Mouse (Mus musculus): ENCODE data around the gene Cox20. TPM values are rescaled to one million over a fixed set of nuclear protein-coding genes. Genes with fewer than 3 reads are reported as not detected.
"Not testable (repeated sequence)": the region's sequence is repeated elsewhere in the genome, so short reads cannot be mapped to it uniquely, and the experiment has no call there.

Cox20 gene
- total RNA-seq, 2 experiments from 2014 or later, result 33.2 to 38.4 TPM

DNA sequence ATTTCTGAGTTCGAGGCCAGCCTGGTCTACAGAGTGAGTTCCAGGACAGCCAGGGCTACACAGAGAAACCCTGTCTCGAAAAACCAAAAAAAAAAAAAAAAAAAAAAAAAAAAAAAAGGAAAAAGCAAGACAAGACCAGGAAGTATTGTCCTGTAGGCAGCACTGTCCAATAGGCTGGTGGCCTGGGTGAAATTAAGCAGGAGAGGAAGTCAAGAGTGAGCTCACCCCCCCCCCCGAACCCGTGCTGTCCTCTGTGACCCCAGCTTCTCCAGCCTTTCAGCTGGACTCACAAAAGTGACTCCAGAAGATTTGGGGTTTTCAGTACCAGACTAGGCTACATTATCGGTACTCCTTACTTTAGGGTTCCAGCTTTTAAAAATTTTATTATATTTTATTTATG lies 23.7 kb downstream of the Cox20 start:
- no peak for DNase-seq (ENCODE audit: low spot score in 2 of 2)
- H3K4me3 ChIP-seq, result no peak overlapping the region
- H3K27ac ChIP-seq, result no peak overlapping the region
- TF ChIP-seq CTCF (conservative IDR thresholded peaks at IDR 0.05), result no peak

DNA sequence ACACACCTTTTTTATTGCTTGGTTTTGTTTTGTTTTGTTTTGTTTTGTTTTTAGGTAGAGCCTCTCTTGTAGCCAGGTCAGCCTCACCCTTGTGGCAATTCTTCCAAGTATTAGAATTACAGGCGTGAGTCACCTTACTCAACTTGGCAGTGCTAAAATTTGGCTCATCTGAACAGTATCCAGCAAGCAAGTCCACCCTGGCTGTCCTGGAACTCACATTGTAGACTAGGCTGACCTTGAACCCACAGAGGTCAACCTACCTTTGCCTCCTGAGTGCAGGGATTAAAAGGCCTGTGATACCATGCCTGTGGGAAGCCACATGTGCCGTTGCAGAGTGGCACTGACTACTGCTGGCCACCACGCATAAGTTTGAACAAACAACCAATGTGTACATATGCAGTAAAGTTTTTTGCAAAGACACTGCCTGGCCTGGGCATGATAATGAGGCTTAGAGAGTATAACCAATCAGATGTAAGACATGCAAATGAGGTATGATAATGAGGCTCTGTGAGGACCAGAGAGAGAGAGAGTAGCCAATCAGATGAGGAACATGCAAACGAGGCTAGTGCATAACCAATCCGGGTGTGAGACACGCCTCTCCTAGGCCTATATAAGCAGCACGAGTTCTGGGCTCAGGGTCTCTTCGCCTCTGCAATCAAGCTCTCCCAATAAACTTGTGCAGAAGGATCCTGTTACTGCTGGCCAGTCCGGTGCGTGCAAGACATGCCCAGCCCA lies 25.3 kb downstream of the Cox20 start:
- H3K27ac ChIP-seq; H3K4me3 ChIP-seq; DNase-seq (ENCODE audit: low spot score in 2 of 2): not testable (repeated sequence)

DNA sequence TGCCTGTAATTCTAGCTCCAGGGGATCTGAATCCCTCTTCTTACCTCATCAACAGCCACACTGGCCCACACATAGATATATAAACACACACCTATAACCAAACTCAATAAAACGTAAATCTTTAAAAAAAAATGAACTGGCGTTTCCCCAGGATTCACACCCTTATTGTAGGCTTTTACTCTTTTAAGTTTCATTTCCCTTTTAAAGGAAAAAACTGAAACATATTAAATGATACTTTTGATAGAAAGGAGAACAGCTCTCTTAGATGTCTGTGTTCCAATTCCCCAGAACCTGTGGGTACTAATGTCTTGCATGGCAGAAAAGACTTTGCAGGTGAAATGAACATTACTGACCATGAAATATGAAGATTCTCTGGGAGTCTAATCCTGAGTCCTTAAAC lies 31.9 kb downstream of the Cox20 start:
- no peak for DNase-seq (ENCODE audit: low spot score in 2 of 2)
- H3K27ac ChIP-seq, result no peak overlapping the region
- H3K4me3 ChIP-seq, result no peak overlapping the region
- no peak for TF ChIP-seq CTCF (conservative IDR thresholded peaks at IDR 0.05)

DNA sequence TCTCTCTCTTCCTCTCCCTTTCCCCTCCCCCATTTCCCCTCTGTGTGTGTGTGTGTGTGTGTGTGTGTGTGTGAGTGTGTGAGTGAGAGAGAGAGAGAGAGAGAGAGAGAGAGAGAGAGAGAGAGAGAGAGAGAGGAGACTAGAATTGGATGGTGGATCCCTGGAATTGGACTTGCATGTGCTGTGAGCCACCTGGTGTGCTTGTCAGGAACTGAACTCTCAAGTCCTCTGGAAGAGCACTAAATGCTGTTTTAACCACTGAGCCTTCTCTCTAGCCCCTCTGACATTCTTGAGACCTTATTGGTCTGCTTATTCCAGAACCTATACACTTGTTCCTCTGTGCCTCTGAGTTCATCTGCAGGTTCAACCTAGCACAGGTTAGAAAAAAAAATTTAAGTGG lies 32.7 kb downstream of the Cox20 start:
- no peak for DNase-seq (ENCODE audit: low spot score in 2 of 2)
- Histone ChIP-seq H3K4me3 (no peak overlapping the region), H3K27ac (no peak overlapping the region)
- peak; percentile 42 for TF ChIP-seq CTCF (conservative IDR thresholded peaks at IDR 0.05)

DNA sequence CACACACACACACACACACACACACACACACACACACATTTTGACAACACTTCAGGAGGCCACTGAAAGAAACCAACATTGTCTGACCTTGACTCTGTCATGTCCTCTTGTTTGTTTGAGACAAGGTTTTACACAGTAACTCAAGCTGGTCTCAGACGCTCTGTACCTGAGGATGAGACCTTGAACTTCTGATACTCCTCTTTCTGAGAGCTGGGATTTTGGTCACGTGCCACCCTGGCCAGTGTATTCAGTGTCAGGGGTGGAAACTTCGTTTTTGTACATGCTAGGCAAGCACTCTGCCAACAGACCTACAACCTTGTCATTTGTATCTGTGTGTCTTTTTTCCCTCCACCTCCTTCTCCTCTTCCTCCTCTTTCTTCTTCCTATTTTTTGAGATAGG lies 35.6 kb downstream of the Cox20 start:
- no peak for DNase-seq (ENCODE audit: low spot score in 2 of 2)
- no peak overlapping the region for H3K4me3 ChIP-seq
- TF ChIP-seq CTCF (conservative IDR thresholded peaks at IDR 0.05), result no peak
- no peak overlapping the region for H3K27ac ChIP-seq

DNA sequence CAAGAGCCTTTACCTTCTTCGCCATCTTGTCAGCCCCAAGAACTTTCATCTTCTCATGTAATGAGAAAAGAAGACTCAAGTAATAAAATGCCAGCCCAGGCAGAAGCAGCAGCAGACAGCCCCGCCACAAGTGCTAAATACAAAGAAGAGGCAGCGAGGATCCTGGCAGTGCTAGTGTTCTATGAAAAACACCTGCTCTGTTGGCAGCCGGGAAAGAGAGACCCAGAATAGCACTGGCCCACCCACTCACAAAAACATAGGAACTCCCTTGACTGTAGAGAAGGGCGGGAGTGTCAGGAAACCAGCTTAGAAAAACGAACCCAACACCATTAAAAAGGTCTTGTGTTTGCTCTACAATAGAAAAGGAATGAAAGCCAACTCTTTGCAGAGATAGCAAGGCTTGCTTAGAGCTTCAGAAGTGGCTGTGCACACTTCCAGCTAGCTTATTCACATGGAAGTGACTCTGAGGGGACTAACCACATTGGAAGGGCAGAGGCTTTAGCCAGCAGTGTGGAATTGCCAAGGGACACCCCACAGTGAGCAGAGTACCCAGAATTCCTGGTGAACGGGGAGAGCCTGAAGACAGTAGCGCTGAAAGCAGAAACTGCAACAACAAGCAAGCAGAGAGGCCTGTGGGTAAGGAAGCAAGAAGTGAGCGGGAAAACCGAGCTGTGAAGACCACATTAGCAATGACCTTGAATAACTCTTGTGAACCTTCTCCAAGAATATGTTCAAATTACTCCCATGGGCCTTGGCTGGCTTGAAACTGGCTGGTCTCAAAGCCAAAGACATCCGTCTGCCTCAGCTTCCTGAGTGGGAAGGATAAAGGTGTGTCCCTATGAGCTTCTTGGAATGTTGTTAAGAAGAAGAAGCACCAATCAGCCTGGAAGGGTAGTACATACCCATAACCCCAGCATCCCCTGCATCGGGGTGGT lies 39.1 kb downstream of the Cox20 start:
- peak; percentile 68 to 81 for DNase-seq (ENCODE audit: low spot score in 2 of 2)
- Histone ChIP-seq H3K27ac (peak overlapping the region; percentile 51), H3K4me3 (no peak overlapping the region)
- no peak for TF ChIP-seq CTCF (conservative IDR thresholded peaks at IDR 0.05)

DNA sequence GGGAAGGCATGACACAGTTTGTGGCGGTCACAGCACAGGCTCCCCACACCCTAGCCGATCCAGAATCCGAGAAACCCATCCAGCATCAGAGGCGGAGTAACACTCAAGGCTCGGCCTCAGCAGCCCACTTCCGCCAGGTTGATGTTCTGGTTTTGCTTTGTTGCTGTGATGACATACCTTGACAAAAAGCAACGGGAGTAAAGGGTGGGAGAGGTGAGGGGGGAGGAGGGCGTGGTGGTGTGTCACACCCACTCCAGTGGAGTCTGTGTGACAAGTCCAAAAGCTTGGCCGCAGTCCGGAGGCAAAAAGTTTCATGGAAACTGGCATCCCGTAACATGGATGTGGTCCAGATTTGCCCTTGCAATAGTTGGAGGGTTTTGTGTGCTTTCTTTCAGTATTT lies 41.3 kb downstream of the Cox20 start:
- no peak overlapping the region for H3K4me3 ChIP-seq
- TF ChIP-seq CTCF (conservative IDR thresholded peaks at IDR 0.05), result no peak
- H3K27ac ChIP-seq, result no peak overlapping the region
- no peak for DNase-seq (ENCODE audit: low spot score in 2 of 2)

DNA sequence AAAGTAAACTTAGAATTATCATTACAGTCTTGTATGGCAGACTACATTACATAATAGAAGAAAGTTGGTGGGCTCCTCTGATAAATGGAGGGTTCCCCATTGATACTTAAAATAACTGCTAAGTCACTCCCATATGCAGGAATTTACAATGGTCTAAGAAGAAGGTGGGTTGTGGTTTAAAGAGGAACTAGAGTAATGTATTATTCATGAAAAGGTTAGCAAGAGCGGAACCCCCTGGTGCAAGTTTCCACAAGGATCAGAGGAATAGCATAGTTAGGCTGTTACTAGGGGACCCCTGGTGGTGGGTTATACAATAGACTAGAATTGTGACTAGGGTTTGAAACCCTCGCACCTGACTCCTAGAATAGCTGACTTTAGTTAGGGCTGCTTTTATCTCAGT lies 41.8 kb downstream of the Cox20 start:
- peak; percentile 46 for TF ChIP-seq CTCF (conservative IDR thresholded peaks at IDR 0.05)
- Histone ChIP-seq H3K4me3 (no peak overlapping the region), H3K27ac (no peak overlapping the region)
- DNase-seq (ENCODE audit: low spot score in 2 of 2), result no peak

DNA sequence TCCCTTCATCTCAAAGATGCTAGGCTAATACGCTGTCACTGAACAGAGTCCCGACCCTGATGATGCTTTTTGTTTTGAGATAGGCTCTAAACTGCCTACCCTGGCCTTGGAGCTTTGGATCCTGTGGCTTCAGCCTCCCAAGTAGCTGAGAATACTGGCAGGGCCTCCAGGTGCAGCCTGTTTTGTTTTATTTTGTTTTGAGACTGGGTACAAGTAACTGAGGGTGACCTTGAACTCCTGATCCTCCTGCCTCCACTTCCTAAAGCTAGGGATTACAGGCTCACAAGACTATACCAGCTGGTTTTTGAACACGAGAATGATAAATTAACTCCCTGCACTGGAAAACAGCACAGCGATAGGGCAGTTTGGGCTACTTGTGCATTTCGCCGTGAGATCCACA lies 46.2 kb downstream of the Cox20 start:
- no peak for TF ChIP-seq CTCF (conservative IDR thresholded peaks at IDR 0.05)
- Histone ChIP-seq H3K4me3 (no peak overlapping the region), H3K27ac (no peak overlapping the region)
- no peak for DNase-seq (ENCODE audit: low spot score in 2 of 2)

DNA sequence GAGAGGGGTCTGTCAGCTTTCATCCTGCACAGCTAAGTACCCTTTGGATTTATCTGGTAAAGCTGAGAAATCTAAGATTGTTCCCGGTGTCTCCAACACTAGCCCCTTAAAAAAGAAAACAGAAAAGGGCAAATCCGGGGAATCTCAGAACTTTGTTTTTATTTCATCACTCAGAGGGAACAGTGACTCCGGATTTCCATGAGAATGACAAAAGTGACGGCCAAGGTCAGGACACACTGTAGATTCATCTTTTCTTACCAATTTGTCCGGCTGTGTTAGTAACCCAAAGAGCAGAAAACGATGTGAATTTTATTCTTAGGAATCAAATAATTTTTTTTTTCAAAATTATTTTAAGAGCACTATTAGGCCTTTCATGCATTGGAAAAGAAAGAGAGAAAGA lies 49.2 kb downstream of the Cox20 start:
- H3K27ac ChIP-seq, result peak overlapping the region; percentile 97
- no peak for DNase-seq (ENCODE audit: low spot score in 2 of 2)
- TF ChIP-seq CTCF (conservative IDR thresholded peaks at IDR 0.05), result no peak

DNA sequence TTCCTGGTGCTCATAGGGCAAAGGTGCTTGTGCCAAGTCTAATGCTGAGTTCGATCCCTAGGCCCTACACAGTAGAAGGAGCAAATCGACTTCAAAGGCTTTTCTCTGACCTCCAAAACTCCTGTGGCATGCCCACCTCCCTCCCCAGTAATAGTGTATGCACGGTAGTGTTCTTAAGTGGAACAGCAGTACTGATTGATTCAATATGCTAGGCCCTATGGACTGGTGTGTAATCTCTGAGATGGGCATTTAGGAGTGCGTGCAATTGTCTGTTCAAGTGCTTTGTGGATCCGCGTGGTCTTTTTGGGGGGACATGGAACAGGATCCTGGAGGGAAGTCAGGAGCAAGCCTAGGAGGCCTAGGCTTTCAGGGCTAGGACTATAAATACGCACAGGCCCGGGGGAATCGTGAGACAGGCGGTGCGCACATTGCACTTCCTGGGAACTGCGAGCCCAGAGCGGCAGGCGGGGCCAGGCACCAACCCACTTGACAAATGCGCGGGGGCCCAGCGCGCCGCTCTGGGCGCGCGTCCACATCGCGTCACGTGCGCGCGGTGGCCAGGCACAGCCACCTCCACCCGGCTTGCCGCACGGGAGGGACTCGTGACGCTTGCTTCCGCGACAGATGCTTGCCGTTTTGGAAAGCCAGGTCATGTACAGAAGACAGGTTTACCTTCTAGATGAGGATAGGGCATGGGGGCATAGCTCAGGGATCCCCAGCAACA lies 49.8 kb downstream of the Cox20 start:
- peak; percentile 95 to 96 for DNase-seq (ENCODE audit: low spot score in 2 of 2)
- Histone ChIP-seq H3K4me3 (peak overlapping the region; percentile 63), H3K27ac (peak overlapping the region; percentile 97)
- TF ChIP-seq CTCF (conservative IDR thresholded peaks at IDR 0.05), result no peak

More for the DNA sequence above, 49.2 kb downstream of the Cox20 start:
- H3K4me3 ChIP-seq, result no peak overlapping the region

DNA sequence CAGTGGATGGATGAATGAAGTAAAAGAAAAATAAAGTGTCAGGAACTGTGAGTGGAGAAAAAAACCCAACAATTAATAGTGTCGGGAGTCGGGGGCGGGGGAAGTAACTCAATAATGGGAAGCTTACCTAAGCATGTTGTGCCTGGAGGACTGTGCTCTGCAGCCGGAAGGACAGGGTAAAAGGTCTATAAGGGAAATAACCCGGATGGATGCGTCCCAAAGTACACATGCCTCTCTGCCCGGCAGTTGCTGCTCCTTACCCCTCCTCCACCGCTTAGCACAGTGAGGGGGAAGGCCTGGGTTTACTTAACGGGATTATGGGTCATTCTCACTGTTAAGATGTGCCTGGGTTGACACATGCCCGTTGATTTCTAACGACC lies 50.3 kb downstream of the Cox20 start:
- DNase-seq (ENCODE audit: low spot score in 2 of 2), result peak in 1 of 2 experiments; percentile 18
- peak overlapping the region; percentile 63 for H3K4me3 ChIP-seq
- peak overlapping the region; percentile 97 for H3K27ac ChIP-seq
- TF ChIP-seq CTCF (conservative IDR thresholded peaks at IDR 0.05), result no peak

Small RNA genes lying within 50 kb of the gene (microRNA-seq; reads per million reads assigned to microRNA genes)
- 0 reads per million in 2 experiments for gene Gm27458

Other genes starting within 250 kb of the Cox20 start
- 10 to 100 TPM; 16.0 to 17.9 TPM for gene Desi2, start 131.7 kb upstream of the Cox20 start, total RNA-seq (2021)
- gene Hnrnpu, start 18.7 kb downstream of the Cox20 start, total RNA-seq (2021), result 100 to 1,000 TPM; 431 to 439 TPM
- 10 to 100 TPM in 1 of 2 experiments, 1 to 10 TPM in 1; 8.1 to 11.1 TPM for gene Efcab2, start 87.0 kb downstream of the Cox20 start, total RNA-seq (2021)
- 10 to 100 TPM; 21.3 to 23.8 TPM for gene Kif26b, start 210.0 kb downstream of the Cox20 start, total RNA-seq (2021)

All from layer of hippocampus, adult 2 months (tissue).